8 mouse cellular contexts compared by ENCODE assay signal in genomic region chr12:21112453-21112857, GRCm38 (mm10).
DNase-seq lines count a peak whose midpoint lies in the region; ATAC-seq and TF ChIP-seq lines count a peak whose summit lies in the region.

No protein-coding gene starts in this region.

- peak; percentile 74 for DNase-seq in layer of hippocampus, adult 11-12 months (ENCODE audit: low spot score)
- no peak for DNase-seq in layer of hippocampus, adult 9-10 months (ENCODE audit: low spot score)
- peak; percentile 79 for DNase-seq in embryonic facial prominence, embryonic 11.5 days (ENCODE audit: low spot score)
- peak; percentile 97 for DNase-seq in heart, adult 11 months
- DNase-seq in limb, embryonic 11.5 days (ENCODE audit: low spot score) = peak; percentile 81
- peak; percentile 81 for DNase-seq in midbrain, embryonic 10.5 days (ENCODE audit: low spot score)
- peak; percentile 53 for DNase-seq in spleen, adult 12 weeks (ENCODE audit: low spot score)

- ATAC-seq in embryonic facial prominence, embryonic 11.5 days (replicated peaks; ENCODE audit: insufficient number of reproducible peaks, low FRiP score, low TSS enrichment, low read depth) = no peak
- 0 out of 2 replicates have a peak, but pooled peaks have one; percentile 38 for ATAC-seq in intestine, postnatal 0 days
- ATAC-seq in limb, embryonic 11.5 days (ENCODE audit: insufficient number of reproducible peaks, low FRiP score, low TSS enrichment, low read depth) = no peak

- H3K9me3 ChIP-seq in embryonic facial prominence, embryonic 11.5 days (replicated peaks; ENCODE audit: control insufficient read depth, low read length) = no peaks in the 10 kb centered on the region
- no peaks in the 10 kb centered on the region for H3K9me3 ChIP-seq in intestine, postnatal 0 days (ENCODE audit: control insufficient read depth)
- no peaks in the 10 kb centered on the region for H3K9me3 ChIP-seq in limb, embryonic 11.5 days (ENCODE audit: control insufficient read depth, low read length)
- H3K9me3 ChIP-seq in midbrain, embryonic 10.5 days (replicated peaks) = no peaks in the 10 kb centered on the region

- no peaks in the 10 kb centered on the region for H3K27me3 ChIP-seq in embryonic facial prominence, embryonic 11.5 days (ENCODE audit: control insufficient read depth, insufficient read depth, low read length)
- no peaks in the 10 kb centered on the region for H3K27me3 ChIP-seq in intestine, postnatal 0 days (replicated peaks; ENCODE audit: control insufficient read depth, insufficient read depth, low read length)
- no peaks in the 10 kb centered on the region for H3K27me3 ChIP-seq in limb, embryonic 11.5 days (ENCODE audit: control insufficient read depth, insufficient read depth, low read length)
- no peaks in the 10 kb centered on the region for H3K27me3 ChIP-seq in midbrain, embryonic 10.5 days (ENCODE audit: low read depth, poor library complexity, severe bottlenecking)

- peak overlapping the region; percentile 72 for H3K4me3 ChIP-seq in embryonic facial prominence, embryonic 11.5 days (ENCODE audit: low read depth, low read length)
- peak overlapping the region; percentile 67 for H3K4me3 ChIP-seq in intestine, postnatal 0 days (ENCODE audit: low read depth, low read length)
- H3K4me3 ChIP-seq in limb, embryonic 11.5 days (ENCODE audit: low read depth, low read length) = peak overlapping the region; percentile 75
- peak overlapping the region; percentile 87 for H3K4me3 ChIP-seq in midbrain, embryonic 10.5 days

- H3K36me3 ChIP-seq in embryonic facial prominence, embryonic 11.5 days (replicated peaks; ENCODE audit: control insufficient read depth, insufficient read depth, low read depth, low read length) = no peaks in the 10 kb centered on the region
- no peaks in the 10 kb centered on the region for H3K36me3 ChIP-seq in intestine, postnatal 0 days (ENCODE audit: control insufficient read depth, insufficient read depth)
- no peaks in the 10 kb centered on the region for H3K36me3 ChIP-seq in limb, embryonic 11.5 days (ENCODE audit: control insufficient read depth, insufficient read depth, low read length)
- no peaks in the 10 kb centered on the region for H3K36me3 ChIP-seq in midbrain, embryonic 10.5 days

- peak overlapping the region; percentile 67 for H3K4me2 ChIP-seq in embryonic facial prominence, embryonic 11.5 days (ENCODE audit: low read depth, low read length)
- peak overlapping the region; percentile 92 for H3K4me2 ChIP-seq in intestine, postnatal 0 days (replicated peaks; ENCODE audit: low read depth)
- H3K4me2 ChIP-seq in limb, embryonic 11.5 days (ENCODE audit: low read depth, severe bottlenecking) = peak overlapping the region; percentile 54

- under 1% methylated on average over 17 of the region's 17 CpGs for WGBS in embryonic facial prominence, embryonic 11.5 days
- 0% methylated on average over 17 of the region's 17 CpGs for WGBS in intestine, postnatal 0 days
- WGBS in limb, embryonic 11.5 days = 0% methylated on average over 17 of the region's 17 CpGs
- WGBS in midbrain, embryonic 10.5 days = 0% methylated on average over 17 of the region's 17 CpGs

- H3K9ac ChIP-seq in embryonic facial prominence, embryonic 11.5 days (replicated peaks; ENCODE audit: low read length) = peak overlapping the region; percentile 85
- H3K9ac ChIP-seq in intestine, postnatal 0 days (ENCODE audit: low read depth, low read length) = peak overlapping the region; percentile 58; the same call in 1 of the 2 replicates
- peak overlapping the region; percentile 93 for H3K9ac ChIP-seq in limb, embryonic 11.5 days (ENCODE audit: low read length)

- peak; percentile 76 for TF ChIP-seq CTCF in intestine, postnatal 0 days (IDR thresholded peaks at IDR 0.05; ENCODE audit: low read depth)

- H3K27ac ChIP-seq in embryonic facial prominence, embryonic 11.5 days (replicated peaks; ENCODE audit: low read depth, low read length) = peak overlapping the region; percentile 78
- H3K27ac ChIP-seq in intestine, postnatal 0 days (ENCODE audit: low read depth, low read length) = no peak overlapping the region
- H3K27ac ChIP-seq in limb, embryonic 11.5 days (replicated peaks; ENCODE audit: low read depth, low read length) = peak overlapping the region; percentile 70; the same call in 1 of the 2 replicates
- peak overlapping the region; percentile 96 for H3K27ac ChIP-seq in midbrain, embryonic 10.5 days (replicated peaks)

- no peaks in the 10 kb centered on the region for H3K4me1 ChIP-seq in embryonic facial prominence, embryonic 11.5 days (ENCODE audit: control insufficient read depth, insufficient read depth, low read length)
- no peaks in the 10 kb centered on the region for H3K4me1 ChIP-seq in intestine, postnatal 0 days (replicated peaks; ENCODE audit: control insufficient read depth, insufficient read depth, low read length)
- no peaks in the 10 kb centered on the region for H3K4me1 ChIP-seq in limb, embryonic 11.5 days (ENCODE audit: control insufficient read depth, insufficient read depth, low read length)
- H3K4me1 ChIP-seq in midbrain, embryonic 10.5 days = peaks cover 21% of the 10 kb centered on the region
